Mouse (Mus musculus): ENCODE results near the gene Rexo5.

Rexo5 gene

DNA sequence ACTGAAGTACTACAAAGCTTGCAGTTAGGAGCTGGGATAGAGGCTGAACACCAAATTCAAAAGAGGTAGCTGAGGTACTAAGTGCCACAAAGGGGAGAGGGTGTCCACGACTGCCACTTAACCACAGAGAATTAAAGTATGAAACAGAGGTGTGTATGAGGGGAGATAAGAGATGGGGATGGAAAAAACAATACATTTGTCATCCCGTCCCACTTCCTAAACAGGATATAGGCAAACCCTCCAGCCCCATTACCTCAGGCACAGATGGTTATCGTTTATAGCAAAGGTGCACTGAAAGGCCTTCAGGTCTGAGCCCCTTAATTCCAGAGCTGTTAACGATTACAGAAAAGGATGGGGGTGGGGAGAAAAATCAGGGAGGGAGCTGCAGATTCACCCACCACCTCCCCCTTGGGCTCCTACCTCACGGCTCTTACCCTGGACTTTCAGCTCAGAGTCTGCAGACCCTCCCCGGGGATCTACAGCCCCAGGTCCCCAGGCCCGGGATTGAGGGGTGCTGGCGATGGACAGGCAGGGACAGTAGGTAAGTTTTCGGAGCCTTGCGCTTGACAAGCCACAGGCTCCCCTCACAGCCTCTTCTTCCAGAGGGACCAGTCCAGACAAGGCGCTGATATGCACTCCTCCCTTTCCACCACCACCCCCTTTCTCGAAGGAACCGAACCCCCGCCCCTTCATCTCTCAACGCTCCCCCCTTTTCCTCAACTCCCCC lies 101.2 kb downstream of the Rexo5 start:
- no peak for DNase-seq

DNA sequence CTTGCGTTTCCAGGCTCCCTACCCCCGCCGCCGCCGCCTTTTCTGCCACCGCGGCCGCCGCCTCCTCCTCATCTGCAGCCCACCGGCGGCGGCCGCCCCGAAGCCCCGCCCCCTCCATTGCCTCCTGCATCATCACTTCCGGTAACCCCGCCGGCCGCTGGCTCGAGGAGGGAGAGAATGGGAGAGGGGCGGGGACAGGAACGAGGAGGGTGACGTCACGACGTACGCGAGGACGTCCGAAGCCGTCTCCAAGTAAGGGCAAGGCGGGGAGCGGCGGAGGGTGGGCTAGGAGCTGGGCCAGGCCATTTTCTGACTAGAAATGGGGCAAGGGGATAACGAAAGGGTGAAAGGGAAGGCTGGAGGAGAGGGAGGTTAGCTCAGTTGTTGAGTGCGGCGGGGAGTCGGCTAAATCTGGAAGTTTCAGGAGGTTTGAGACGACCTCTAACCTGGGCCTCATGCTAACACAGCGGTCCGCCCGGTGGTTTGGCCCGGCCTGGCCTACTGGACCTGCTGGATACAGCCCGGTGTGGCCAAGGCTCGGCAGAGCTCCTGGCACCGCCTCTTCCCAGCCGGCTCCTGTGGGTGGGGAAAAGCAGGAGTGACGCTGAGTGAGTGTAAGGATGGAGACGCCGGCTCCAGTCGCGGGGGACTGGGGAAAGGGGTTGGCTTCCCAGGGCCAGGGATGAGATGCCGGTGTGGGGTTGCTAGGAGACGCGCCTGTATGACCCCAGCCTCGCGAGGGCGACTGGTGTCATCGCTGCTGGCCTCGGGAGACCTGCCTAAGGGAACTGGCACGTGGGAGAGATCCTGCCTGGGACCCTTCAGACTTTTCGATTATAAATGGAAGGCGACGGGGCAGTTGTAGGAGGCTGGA lies 102.1 kb downstream of the Rexo5 start, which contains the start of the genes Lyrm1 and Dcun1d3:
Gene Lyrm1 (plus strand): TSS at position 223 of the 874 bp plus-strand sequence.
Gene Dcun1d3 (minus strand): TSS at position 660 of the 874 bp plus-strand sequence.
- peak; percentile 99 for DNase-seq

DNA sequence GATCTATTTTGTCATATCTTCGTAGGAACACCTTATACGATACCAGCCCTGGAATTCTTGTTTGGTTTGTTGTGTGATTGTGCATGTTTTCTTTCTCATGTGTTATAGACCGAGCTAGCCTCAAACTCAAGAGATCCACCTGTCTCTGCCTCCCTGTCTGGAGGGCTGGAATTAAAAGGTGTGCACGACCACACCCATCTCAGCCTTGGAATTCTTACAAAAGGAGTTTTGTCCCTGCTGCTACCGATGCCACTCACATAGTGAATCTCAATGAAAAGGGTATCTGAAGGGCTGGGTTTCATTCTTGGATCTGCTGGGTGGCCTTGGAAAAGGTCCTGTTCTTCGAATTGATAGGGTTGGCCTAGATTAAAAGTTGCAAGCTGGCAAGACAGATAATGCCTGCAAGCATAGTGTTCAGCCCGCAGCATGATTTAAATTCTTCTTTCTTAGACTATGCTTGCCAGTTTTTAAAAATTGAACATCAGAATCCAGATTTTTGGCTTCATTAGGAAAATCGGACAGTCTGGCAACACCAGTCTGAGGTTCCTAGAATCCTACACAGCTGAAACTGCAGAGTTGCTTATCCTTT lies 103.8 kb downstream of the Rexo5 start:
- DNase-seq, result no peak

DNA sequence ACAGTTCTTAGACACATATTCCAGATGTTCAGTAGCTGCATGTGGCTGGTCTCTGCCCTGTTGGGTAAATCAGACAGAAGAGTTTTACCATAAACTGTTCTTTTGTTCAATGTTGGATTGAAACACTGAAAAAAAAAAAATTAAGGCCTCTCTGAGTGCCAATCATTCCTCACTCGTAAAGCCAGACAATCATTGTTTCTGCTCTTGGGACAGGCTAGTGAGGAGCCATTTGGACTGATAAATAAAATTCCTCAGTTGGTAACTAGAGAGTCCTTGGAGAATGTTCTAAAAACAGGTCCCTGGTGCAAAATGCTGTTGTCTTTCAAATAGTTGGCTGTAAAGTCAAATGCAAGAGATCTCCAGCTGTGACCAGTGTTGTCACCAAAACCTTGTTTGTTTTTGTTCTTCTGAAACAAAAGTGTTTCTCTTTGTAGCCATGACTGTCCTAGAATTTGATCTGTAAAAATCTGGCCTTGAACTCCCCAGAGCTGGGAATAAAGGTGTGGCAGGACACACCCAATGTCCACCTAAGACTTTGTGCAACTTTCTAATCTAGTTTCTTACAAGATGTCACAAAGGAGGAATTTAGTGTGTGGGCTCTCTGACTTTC lies 104.5 kb downstream of the Rexo5 start:
- DNase-seq, result no peak

Data from retina, postnatal 1 day (tissue).